Comparison of ENCODE assay signal across 22 mouse cellular contexts in the genomic region with DNA sequence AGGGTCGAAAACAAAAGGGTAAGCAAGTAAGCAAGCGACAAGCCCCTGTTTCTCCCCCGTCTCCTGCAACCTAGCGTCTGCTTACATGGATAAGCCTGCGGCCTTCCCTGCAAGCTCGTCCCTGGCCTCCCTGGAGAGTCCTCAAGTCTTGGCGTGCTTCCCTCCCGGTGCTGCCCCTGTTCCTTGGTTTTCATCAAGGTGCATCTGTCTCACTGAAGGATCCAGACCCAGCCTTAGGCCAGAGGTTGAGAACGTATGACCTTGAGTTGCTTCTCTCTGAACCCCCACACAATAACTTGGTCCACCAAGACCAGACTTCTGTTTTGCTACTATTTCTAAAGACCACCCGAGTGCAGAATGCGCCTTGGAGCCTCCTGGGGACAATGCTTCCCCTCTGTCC.
A peak's percentile ranks its signal among the peaks of the same experiment; 100 is the strongest.
DNase-seq lines count a peak whose midpoint lies in the region; ATAC-seq and TF ChIP-seq lines count a peak whose summit lies in the region.
"Had no signal": no experiment of that assay in that cellular context is flagged by ENCODE, and none has a peak within 500 bp of the region (broad histone marks: within the 10 kb centered on the region; RNA-seq: fewer than 3 reads in every experiment).

No protein-coding gene starts in this region.

- H3K27me3 ChIP-seq in hindbrain, embryonic 10.5 days (ENCODE audit: insufficient read depth, poor library complexity, severe bottlenecking) = no peaks in the 10 kb centered on the region
- no peaks in the 10 kb centered on the region for H3K27me3 ChIP-seq in hindbrain, embryonic 11.5 days (ENCODE audit: control insufficient read depth, insufficient read depth, low read length)
- no peaks in the 10 kb centered on the region for H3K27me3 ChIP-seq in hindbrain, embryonic 12.5 days
- H3K27me3 ChIP-seq in hindbrain, postnatal 0 days (ENCODE audit: insufficient read depth, low read length) = no peaks in the 10 kb centered on the region
- H3K27me3 ChIP-seq: forebrain, embryonic 12.5 days; intestine, embryonic 15.5 days; limb, embryonic 13.5 days; liver, embryonic 13.5 days; midbrain, embryonic 15.5 days had no signal

- no peak for ATAC-seq in hindbrain, embryonic 11.5 days (ENCODE audit: low FRiP score)
- ATAC-seq in hindbrain, embryonic 12.5 days (ENCODE audit: low FRiP score) = no peak
- ATAC-seq in hindbrain, postnatal 0 days = no peak
- ATAC-seq: intestine, embryonic 15.5 days had no signal

- peaks cover 42% of the 10 kb centered on the region for H3K4me1 ChIP-seq in hindbrain, embryonic 10.5 days (replicated peaks)
- no peaks in the 10 kb centered on the region for H3K4me1 ChIP-seq in hindbrain, embryonic 11.5 days (replicated peaks; ENCODE audit: control insufficient read depth, insufficient read depth, low read length)
- H3K4me1 ChIP-seq in hindbrain, embryonic 12.5 days = peaks cover 31% of the 10 kb centered on the region
- peaks cover 20% of the 10 kb centered on the region for H3K4me1 ChIP-seq in hindbrain, postnatal 0 days (ENCODE audit: insufficient read depth, low read length)
- H3K4me1 ChIP-seq: intestine, embryonic 15.5 days; limb, embryonic 13.5 days had no signal

- H3K27ac ChIP-seq in hindbrain, embryonic 10.5 days = peak overlapping the region; percentile 84
- H3K27ac ChIP-seq in hindbrain, embryonic 11.5 days (ENCODE audit: low read depth, low read length) = no peak overlapping the region
- H3K27ac ChIP-seq in hindbrain, embryonic 12.5 days = 0 out of 2 replicates have a peak overlapping the region, but pooled peaks have one; percentile 60
- peak overlapping the region; percentile 32; the same call in 1 of the 2 replicates for H3K27ac ChIP-seq in hindbrain, postnatal 0 days
- H3K27ac ChIP-seq: gastrocnemius, adult 2 months; intestine, embryonic 15.5 days; limb, embryonic 13.5 days; liver, embryonic 13.5 days; stomach, postnatal 0 days had no signal

- no peak overlapping the region for H3K4me3 ChIP-seq in hindbrain, embryonic 10.5 days
- no peak overlapping the region for H3K4me3 ChIP-seq in hindbrain, embryonic 11.5 days (ENCODE audit: low read depth, low read length)
- H3K4me3 ChIP-seq in hindbrain, embryonic 12.5 days = no peak overlapping the region
- H3K4me3 ChIP-seq in hindbrain, postnatal 0 days (ENCODE audit: low read length) = no peak overlapping the region
- H3K4me3 ChIP-seq: forebrain, embryonic 12.5 days; gastrocnemius, adult 2 months; intestine, embryonic 15.5 days; limb, embryonic 13.5 days; liver, embryonic 13.5 days; midbrain, embryonic 15.5 days; myocyte had no signal

- 85% methylated on average over 11 of the region's 11 CpGs for WGBS in hindbrain, embryonic 10.5 days
- WGBS in hindbrain, embryonic 11.5 days = 84% methylated on average over 11 of the region's 11 CpGs
- 87% methylated on average over 11 of the region's 11 CpGs for WGBS in hindbrain, embryonic 12.5 days
- WGBS in hindbrain, postnatal 0 days = 75% methylated on average over 11 of the region's 11 CpGs

- H3K4me2 ChIP-seq in hindbrain, embryonic 11.5 days (replicated peaks; ENCODE audit: low read depth, low read length) = no peak overlapping the region
- H3K4me2 ChIP-seq in hindbrain, embryonic 12.5 days (replicated peaks) = no peak overlapping the region
- H3K4me2 ChIP-seq in hindbrain, postnatal 0 days (ENCODE audit: low read depth, low read length) = no peak overlapping the region
- H3K4me2 ChIP-seq: forebrain, embryonic 12.5 days; intestine, embryonic 15.5 days; limb, embryonic 13.5 days; liver, embryonic 13.5 days; lung, embryonic 14.5 days; midbrain, embryonic 15.5 days had no signal

- no peak for TF ChIP-seq CTCF in hindbrain, postnatal 0 days (IDR thresholded peaks at IDR 0.05; ENCODE audit: low read depth)

- H3K9ac ChIP-seq in hindbrain, embryonic 11.5 days (ENCODE audit: low read depth, low read length) = no peak overlapping the region
- no peak overlapping the region for H3K9ac ChIP-seq in hindbrain, embryonic 12.5 days
- no peak overlapping the region for H3K9ac ChIP-seq in hindbrain, postnatal 0 days (replicated peaks; ENCODE audit: low read length)
- H3K9ac ChIP-seq: forebrain, embryonic 12.5 days; intestine, embryonic 15.5 days; limb, embryonic 13.5 days; liver, embryonic 13.5 days; lung, embryonic 14.5 days; midbrain, embryonic 15.5 days had no signal

- DNase-seq in cerebellum, adult 11-12 months = peak; percentile 65
- DNase-seq in cerebellum, adult 18-20 months = no peak
- DNase-seq in hindbrain, embryonic 10.5 days (ENCODE audit: low spot score) = no peak
- no peak for DNase-seq in hindbrain, embryonic 11.5 days (ENCODE audit: low spot score)
- DNase-seq in hindbrain, postnatal 0 days (ENCODE audit: low spot score) = no peak
- no peak for DNase-seq in layer of hippocampus, postnatal 14 days (ENCODE audit: low spot score in 2 of 2)
- DNase-seq: adrenal gland, postnatal 25 days; gastrocnemius, adult 2 months; heart, postnatal 4 days; kidney, adult 8-10 months; kidney, postnatal 14 days; liver, embryonic 13.5 days; lung, embryonic 14.5 days; thymus, adult 2 months; thymus, postnatal 4 days had no signal

- no peaks in the 10 kb centered on the region for H3K9me3 ChIP-seq in hindbrain, embryonic 10.5 days
- no peaks in the 10 kb centered on the region for H3K9me3 ChIP-seq in hindbrain, embryonic 11.5 days (ENCODE audit: control insufficient read depth, low read length)
- H3K9me3 ChIP-seq in hindbrain, embryonic 12.5 days (replicated peaks) = no peaks in the 10 kb centered on the region
- no peaks in the 10 kb centered on the region for H3K9me3 ChIP-seq in hindbrain, postnatal 0 days (ENCODE audit: low read length)
- H3K9me3 ChIP-seq: forebrain, embryonic 12.5 days; intestine, embryonic 15.5 days; limb, embryonic 13.5 days; liver, embryonic 13.5 days; midbrain, embryonic 15.5 days had no signal

- H3K36me3 ChIP-seq in hindbrain, embryonic 10.5 days = no peaks in the 10 kb centered on the region
- H3K36me3 ChIP-seq in hindbrain, embryonic 11.5 days (ENCODE audit: control insufficient read depth, insufficient read depth, low read length) = no peaks in the 10 kb centered on the region
- no peaks in the 10 kb centered on the region for H3K36me3 ChIP-seq in hindbrain, embryonic 12.5 days
- no peaks in the 10 kb centered on the region for H3K36me3 ChIP-seq in hindbrain, postnatal 0 days (ENCODE audit: insufficient read depth, low read length)
- H3K36me3 ChIP-seq: forebrain, embryonic 12.5 days; intestine, embryonic 15.5 days; limb, embryonic 13.5 days; liver, embryonic 13.5 days; midbrain, embryonic 15.5 days had no signal
